Mouse (Mus musculus) liver, embryonic 14.5 days (tissue): ENCODE measurements at regions not wholly inside any gene's neighbourhood (a gene's known extent, or its start where the extent isn't known, plus 50 kb on each side); places are given as distances from the start of the nearest gene placed in this dataset.

ENCODE experiments used
- CTCF ChIP-seq: IDR thresholded peaks from 2 replicates; pipeline ENCODE4 v1.5.1; 2016; ENCODE audit warnings: antibody characterized with exemption, low read depth, control low read depth
- EP300 ChIP-seq: IDR thresholded peaks from 2 replicates; pipeline ENCODE4 v1.6.1; 2016; ENCODE audit warnings: antibody characterized with exemption, low read depth

DNA sequence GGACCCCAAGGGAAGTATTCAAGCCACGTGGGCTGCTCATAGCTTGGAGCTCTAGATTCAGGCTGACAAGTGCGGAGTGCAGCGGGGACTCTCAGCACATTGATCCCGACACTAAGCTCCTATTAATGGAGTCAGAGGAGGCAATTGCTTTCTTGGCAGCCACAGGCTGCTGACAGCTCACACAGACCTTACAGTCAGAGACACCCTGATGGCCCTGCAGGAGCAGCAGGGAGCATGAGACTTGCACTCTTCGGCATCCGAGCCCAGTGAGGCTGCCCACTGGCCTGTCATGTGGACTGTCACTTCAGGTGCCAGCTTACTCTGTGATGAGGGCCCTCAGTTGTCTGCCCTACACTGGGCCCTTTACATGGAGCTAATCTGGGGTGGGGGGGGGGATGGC, 176.5 kb upstream of the Nlrp1b start:
- TF ChIP-seq CTCF (no peak), EP300 (no peak)
